Comparison of ENCODE assay signal across 8 mouse cellular contexts in the genomic region with DNA sequence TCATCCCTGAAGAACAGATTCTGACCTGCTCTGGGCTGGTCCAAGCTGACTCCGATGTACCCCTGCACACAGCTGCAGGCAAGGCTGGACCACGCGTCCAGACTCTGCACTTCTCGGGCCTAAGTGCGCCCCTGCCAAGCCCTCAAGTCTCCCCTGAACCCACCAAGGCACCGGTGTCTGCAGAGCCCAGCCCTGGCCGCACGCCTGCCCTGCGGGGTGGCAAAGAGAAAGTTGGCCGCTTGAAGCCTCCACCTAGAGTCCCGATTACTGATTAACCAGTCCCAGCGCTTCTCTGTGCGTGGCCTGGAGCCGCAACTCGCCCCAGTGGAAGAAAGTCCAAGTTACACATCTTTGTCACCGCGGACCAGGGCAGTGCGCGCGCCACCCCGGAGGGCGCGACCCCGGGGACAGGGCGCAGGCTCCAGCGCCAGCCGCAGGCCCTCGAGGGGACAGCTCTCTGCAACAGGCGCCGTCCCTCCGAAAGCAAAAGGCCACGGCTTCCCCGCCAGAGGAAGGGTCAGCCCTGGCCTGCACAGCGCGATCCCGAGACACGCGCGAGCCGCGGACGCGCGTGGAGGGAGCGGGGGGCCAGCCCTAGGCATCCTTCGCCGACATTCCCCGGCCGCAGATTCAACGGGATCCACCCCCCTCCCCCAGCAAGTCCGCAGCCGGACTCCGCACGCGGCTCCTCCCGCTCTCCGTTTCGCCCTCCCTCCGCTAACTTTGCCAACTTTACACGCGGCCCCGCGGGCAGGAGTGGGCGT. TPM values are rescaled to one million over a fixed set of nuclear protein-coding genes. Genes with fewer than 3 reads are reported as not detected.
DNase-seq lines count a peak whose midpoint lies in the region; ATAC-seq lines count a peak whose summit lies in the region.

No protein-coding gene starts in this region.

- no peak overlapping the region for H3K27ac ChIP-seq in forebrain, embryonic 11.5 days (ENCODE audit: low read depth, low read length)
- H3K27ac ChIP-seq in lung, embryonic 16.5 days (ENCODE audit: low read length) = peak overlapping the region; percentile 37; the same call in 1 of the 2 replicates

- H3K27me3 ChIP-seq in forebrain, embryonic 11.5 days (ENCODE audit: control insufficient read depth, insufficient read depth, low read length) = no peaks in the 10 kb centered on the region
- no peaks in the 10 kb centered on the region for H3K27me3 ChIP-seq in lung, embryonic 16.5 days (ENCODE audit: control insufficient read depth, insufficient read depth, low read depth, low read length)

- H3K9ac ChIP-seq in forebrain, embryonic 11.5 days (ENCODE audit: low read length) = peak overlapping the region; percentile 66
- peak overlapping the region; percentile 76 for H3K9ac ChIP-seq in lung, embryonic 16.5 days (ENCODE audit: low read length)

- peak; percentile 17 for DNase-seq in thymus, postnatal 4 days
- DNase-seq in thymus, postnatal 25 days = no peak
- peak; percentile 72 for DNase-seq in forebrain, embryonic 11.5 days (ENCODE audit: low spot score)
- DNase-seq in kidney, adult 11 months = peak; percentile 86
- DNase-seq in testis, postnatal 10 days (ENCODE audit: low spot score) = peak; percentile 66
- no peak for DNase-seq in layer of hippocampus, postnatal 14 days (ENCODE audit: low spot score in 2 of 2)
- DNase-seq in right cerebral cortex, postnatal 10 days (ENCODE audit: low spot score in 2 of 2) = no peak

- no peaks in the 10 kb centered on the region for H3K9me3 ChIP-seq in forebrain, embryonic 11.5 days (ENCODE audit: control insufficient read depth, low read length)
- H3K9me3 ChIP-seq in lung, embryonic 16.5 days (ENCODE audit: control insufficient read depth, low read length) = peaks cover 2% of the 10 kb centered on the region; the same call in 1 of the 2 replicates

- WGBS in forebrain, embryonic 11.5 days = 2% methylated on average over 58 of the region's 64 CpGs
- 1% methylated on average over 63 of the region's 64 CpGs for WGBS in lung, embryonic 16.5 days

- H3K4me1 ChIP-seq in forebrain, embryonic 11.5 days (replicated peaks; ENCODE audit: control insufficient read depth, insufficient read depth, low read length) = peaks cover 4% of the 10 kb centered on the region
- peaks cover 7% of the 10 kb centered on the region; the same call in 1 of the 2 replicates for H3K4me1 ChIP-seq in lung, embryonic 16.5 days (replicated peaks; ENCODE audit: control insufficient read depth, insufficient read depth, low read length)

- peak overlapping the region; percentile 68 for H3K4me3 ChIP-seq in forebrain, embryonic 11.5 days (ENCODE audit: low read depth, low read length)
- H3K4me3 ChIP-seq in lung, embryonic 16.5 days (ENCODE audit: low read length) = peak overlapping the region; percentile 73

- H3K36me3 ChIP-seq in forebrain, embryonic 11.5 days (ENCODE audit: control insufficient read depth, insufficient read depth, low read length) = no peaks in the 10 kb centered on the region
- H3K36me3 ChIP-seq in lung, embryonic 16.5 days (ENCODE audit: control insufficient read depth, insufficient read depth, low read length) = no peaks in the 10 kb centered on the region

- H3K4me2 ChIP-seq in forebrain, embryonic 11.5 days (ENCODE audit: low read depth, low read length, severe bottlenecking) = peak overlapping the region; percentile 97
- H3K4me2 ChIP-seq in lung, embryonic 16.5 days (ENCODE audit: low read depth, low read length) = peak overlapping the region; percentile 96

- ATAC-seq in forebrain, embryonic 11.5 days (replicated peaks; ENCODE audit: low FRiP score) = peak; percentile 60
- ATAC-seq in lung, embryonic 16.5 days (ENCODE audit: low read depth) = peak; percentile 49

RNA-seq across cellular contexts. Expression of a gene that starts 0.5 kb away (rescaled TPM):
- polyA plus RNA-seq in forebrain, embryonic 11.5 days (2014; fragmentation: Nextera tagmentation; extraction: Ambion mirVana) = 2.2 and 3.4 TPM in 2 replicates
- 12.6 TPM in 2 replicates for polyA plus RNA-seq in lung, embryonic 16.5 days (2015; fragmentation: Nextera tagmentation; extraction: Ambion mirVana)
- total RNA-seq in layer of hippocampus, postnatal 14 days (2021) = 10 to 100 TPM; 69.6 to 70.6 TPM

RNA-seq across cellular contexts. Expression of a gene that starts 6.1 kb away (rescaled TPM):
- 0.20 TPM in 1 of 2 replicates, not detected in the other for polyA plus RNA-seq in forebrain, embryonic 11.5 days (2014; fragmentation: Nextera tagmentation; extraction: Ambion mirVana)
- not detected in 2 replicates for polyA plus RNA-seq in lung, embryonic 16.5 days (2015; fragmentation: Nextera tagmentation; extraction: Ambion mirVana)
- total RNA-seq in layer of hippocampus, postnatal 14 days (2021) = not detected

Comparison
In these comparisons a context has a peak if more than half of its experiments do, and no peak if none do; other contexts are left out.
1. DNase-seq: peak in thymus, postnatal 4 days (single experiment), forebrain, embryonic 11.5 days (single experiment), kidney, adult 11 months (single experiment) and testis, postnatal 10 days (single experiment); none in thymus, postnatal 25 days (single experiment), layer of hippocampus, postnatal 14 days (0 of 2) and right cerebral cortex, postnatal 10 days (0 of 2).